Mouse (Mus musculus): ENCODE results near the gene Gjb1. TPM values are rescaled to one million over a fixed set of nuclear protein-coding genes. Genes with fewer than 3 reads are reported as not detected.
"Not testable (repeated sequence)": the region's sequence is repeated elsewhere in the genome, so short reads cannot be mapped to it uniquely, and the experiment has no call there.

Gene Gjb1
- polyA plus RNA-seq (2015; fragmentation: Nextera tagmentation; extraction: Ambion mirVana) = 1.3 TPM in 2 replicates

GRCm38 (mm10) chrX:101376190-101376968, at the start of gene Gjb1:
Gene Gjb1 (plus strand): TSS chrX:101376378.
- no peak for ATAC-seq
- Histone ChIP-seq H3K4me2 (ENCODE audit: low read length) (no peak within 1 kb of the TSS), H3K27ac (ENCODE audit: low read length) (no peak within 1 kb of the TSS), H3K27me3 (ENCODE audit: control insufficient read depth, insufficient read depth, low read depth, low read length) (no peaks in the 10 kb centered on the region; the same call in 1 of the 2 replicates), H3K9me3 (replicated peaks; ENCODE audit: control insufficient read depth, low read length, poor library complexity, severe bottlenecking) (no peaks in the 10 kb centered on the region), H3K4me3 (ENCODE audit: low read depth, low read length) (no peak within 1 kb of the TSS), H3K36me3 (ENCODE audit: control insufficient read depth, insufficient read depth, low read length) (no peaks in the 10 kb centered on the region), H3K4me1 (ENCODE audit: control insufficient read depth, insufficient read depth, low read length) (no peaks in the 10 kb centered on the region), H3K9ac (ENCODE audit: low read depth, low read length) (no peak within 1 kb of the TSS)
- WGBS = 85% methylated on average over 7 of the region's 7 CpGs

- H3K4me3 ChIP-seq (ENCODE audit: low read depth, low read length) = no peak overlapping the region
- H3K36me3 ChIP-seq (ENCODE audit: control insufficient read depth, insufficient read depth, low read length) = no peaks in the 10 kb centered on the region
- ATAC-seq = no peak
- no peak overlapping the region for H3K9ac ChIP-seq (ENCODE audit: low read depth, low read length)
- no peaks in the 10 kb centered on the region for H3K9me3 ChIP-seq (replicated peaks; ENCODE audit: control insufficient read depth, low read length, poor library complexity, severe bottlenecking)
- H3K4me1 ChIP-seq (ENCODE audit: control insufficient read depth, insufficient read depth, low read length) = no peaks in the 10 kb centered on the region; the same call in none of the 2 replicates
- WGBS = 20% methylated on average over 7 of the region's 10 CpGs
- no peaks in the 10 kb centered on the region for H3K27me3 ChIP-seq (ENCODE audit: control insufficient read depth, insufficient read depth, low read depth, low read length)
- peak overlapping the region; percentile 75 for H3K27ac ChIP-seq (ENCODE audit: low read length)
- 0 out of 2 replicates have a peak overlapping the region, but pooled peaks have one; percentile 12 for H3K4me2 ChIP-seq (ENCODE audit: low read length)
Observed at GRCm38 (mm10) chrX:101329372-101330028, 46.7 kb upstream of the Gjb1 start.

- H3K9ac ChIP-seq (ENCODE audit: low read depth, low read length) = peak overlapping the region; percentile 52; the same call in 1 of the 2 replicates
Observed at GRCm38 (mm10) chrX:101332031-101332374, 44.2 kb upstream of the Gjb1 start.

GRCm38 (mm10) chrX:101332375-101333211, 43.6 kb upstream of the Gjb1 start:
- peak; percentile 96 for ATAC-seq
- no peaks in the 10 kb centered on the region for H3K36me3 ChIP-seq (ENCODE audit: control insufficient read depth, insufficient read depth, low read length)
- H3K4me3 ChIP-seq (ENCODE audit: low read depth, low read length) = peak overlapping the region; percentile 33
- H3K4me2 ChIP-seq (ENCODE audit: low read length) = peak overlapping the region; percentile 54
- peak overlapping the region; percentile 93 for H3K27ac ChIP-seq (ENCODE audit: low read length)
- no peaks in the 10 kb centered on the region for H3K27me3 ChIP-seq (ENCODE audit: control insufficient read depth, insufficient read depth, low read depth, low read length)
- WGBS = 17% methylated on average over 23 of the region's 49 CpGs
- H3K4me1 ChIP-seq (ENCODE audit: control insufficient read depth, insufficient read depth, low read length) = no peaks in the 10 kb centered on the region; the same call in none of the 2 replicates
- H3K9ac ChIP-seq (ENCODE audit: low read depth, low read length) = peak overlapping the region; percentile 63
- no peaks in the 10 kb centered on the region for H3K9me3 ChIP-seq (replicated peaks; ENCODE audit: control insufficient read depth, low read length, poor library complexity, severe bottlenecking)

More at GRCm38 (mm10) chrX:101332031-101332374, 44.2 kb upstream of the Gjb1 start:
- Histone ChIP-seq H3K36me3 (ENCODE audit: control insufficient read depth, insufficient read depth, low read length) (no peaks in the 10 kb centered on the region), H3K4me2 (ENCODE audit: low read length) (peak overlapping the region; percentile 50), H3K9me3 (replicated peaks; ENCODE audit: control insufficient read depth, low read length, poor library complexity, severe bottlenecking) (no peaks in the 10 kb centered on the region), H3K4me1 (ENCODE audit: control insufficient read depth, insufficient read depth, low read length) (no peaks in the 10 kb centered on the region; the same call in none of the 2 replicates), H3K27ac (ENCODE audit: low read length) (peak overlapping the region; percentile 93), H3K4me3 (ENCODE audit: low read depth, low read length) (peak overlapping the region; percentile 28), H3K27me3 (ENCODE audit: control insufficient read depth, insufficient read depth, low read depth, low read length) (no peaks in the 10 kb centered on the region)
- ATAC-seq = peak; percentile 36
- WGBS = 41% methylated on average over 9 of the region's 9 CpGs

- no peak for ATAC-seq
- H3K9ac ChIP-seq (ENCODE audit: low read depth, low read length) = no peak overlapping the region
- WGBS = 86% methylated on average over 5 of the region's 5 CpGs
- no peak overlapping the region for H3K4me2 ChIP-seq (ENCODE audit: low read length)
- no peaks in the 10 kb centered on the region; the same call in 1 of the 2 replicates for H3K4me1 ChIP-seq (ENCODE audit: control insufficient read depth, insufficient read depth, low read length)
- no peaks in the 10 kb centered on the region for H3K9me3 ChIP-seq (replicated peaks; ENCODE audit: control insufficient read depth, low read length, poor library complexity, severe bottlenecking)
- no peaks in the 10 kb centered on the region for H3K36me3 ChIP-seq (ENCODE audit: control insufficient read depth, insufficient read depth, low read length)
- H3K4me3 ChIP-seq (ENCODE audit: low read depth, low read length) = no peak overlapping the region
- no peak overlapping the region for H3K27ac ChIP-seq (ENCODE audit: low read length)
- no peaks in the 10 kb centered on the region for H3K27me3 ChIP-seq (ENCODE audit: control insufficient read depth, insufficient read depth, low read depth, low read length)
Observed at GRCm38 (mm10) chrX:101334606-101335005, 41.6 kb upstream of the Gjb1 start.

- H3K4me2 ChIP-seq (ENCODE audit: low read length) = no peak overlapping the region
- ATAC-seq = no peak
- H3K4me1 ChIP-seq (ENCODE audit: control insufficient read depth, insufficient read depth, low read length) = no peaks in the 10 kb centered on the region; the same call in 1 of the 2 replicates
- H3K9ac ChIP-seq (ENCODE audit: low read depth, low read length) = no peak overlapping the region
- no peaks in the 10 kb centered on the region for H3K36me3 ChIP-seq (ENCODE audit: control insufficient read depth, insufficient read depth, low read length)
- no peak overlapping the region for H3K27ac ChIP-seq (ENCODE audit: low read length)
- H3K4me3 ChIP-seq (ENCODE audit: low read depth, low read length) = no peak overlapping the region
- 50% methylated on average over 4 of the region's 4 CpGs for WGBS
- no peaks in the 10 kb centered on the region for H3K9me3 ChIP-seq (replicated peaks; ENCODE audit: control insufficient read depth, low read length, poor library complexity, severe bottlenecking)
- H3K27me3 ChIP-seq (ENCODE audit: control insufficient read depth, insufficient read depth, low read depth, low read length) = no peaks in the 10 kb centered on the region
Observed at GRCm38 (mm10) chrX:101338666-101339065, 37.5 kb upstream of the Gjb1 start.

GRCm38 (mm10) chrX:101342837-101343236, 33.3 kb upstream of the Gjb1 start:
- not testable (repeated sequence) for H3K36me3 ChIP-seq (ENCODE audit: control insufficient read depth, insufficient read depth, low read length); H3K4me3 ChIP-seq (ENCODE audit: low read depth, low read length); H3K4me1 ChIP-seq (ENCODE audit: control insufficient read depth, insufficient read depth, low read length); H3K27ac ChIP-seq (ENCODE audit: low read length); H3K4me2 ChIP-seq (ENCODE audit: low read length); H3K27me3 ChIP-seq (ENCODE audit: control insufficient read depth, insufficient read depth, low read depth, low read length); ATAC-seq; H3K9ac ChIP-seq (ENCODE audit: low read depth, low read length); H3K9me3 ChIP-seq (replicated peaks; ENCODE audit: control insufficient read depth, low read length, poor library complexity, severe bottlenecking)
- WGBS = 66% methylated on average over 2 of the region's 2 CpGs

GRCm38 (mm10) chrX:101345456-101345855, 30.7 kb upstream of the Gjb1 start:
- Histone ChIP-seq H3K27me3 (ENCODE audit: control insufficient read depth, insufficient read depth, low read depth, low read length) (no peaks in the 10 kb centered on the region), H3K27ac (ENCODE audit: low read length) (no peak overlapping the region), H3K4me2 (ENCODE audit: low read length) (no peak overlapping the region), H3K36me3 (ENCODE audit: control insufficient read depth, insufficient read depth, low read length) (no peaks in the 10 kb centered on the region), H3K4me3 (ENCODE audit: low read depth, low read length) (no peak overlapping the region), H3K9ac (ENCODE audit: low read depth, low read length) (no peak overlapping the region), H3K9me3 (replicated peaks; ENCODE audit: control insufficient read depth, low read length, poor library complexity, severe bottlenecking) (no peaks in the 10 kb centered on the region), H3K4me1 (ENCODE audit: control insufficient read depth, insufficient read depth, low read length) (no peaks in the 10 kb centered on the region)
- WGBS = 90% methylated on average over 2 of the region's 2 CpGs
- no peak for ATAC-seq
